Mouse (Mus musculus): ENCODE measurements around the gene Twist2.

Gene Twist2

DNA sequence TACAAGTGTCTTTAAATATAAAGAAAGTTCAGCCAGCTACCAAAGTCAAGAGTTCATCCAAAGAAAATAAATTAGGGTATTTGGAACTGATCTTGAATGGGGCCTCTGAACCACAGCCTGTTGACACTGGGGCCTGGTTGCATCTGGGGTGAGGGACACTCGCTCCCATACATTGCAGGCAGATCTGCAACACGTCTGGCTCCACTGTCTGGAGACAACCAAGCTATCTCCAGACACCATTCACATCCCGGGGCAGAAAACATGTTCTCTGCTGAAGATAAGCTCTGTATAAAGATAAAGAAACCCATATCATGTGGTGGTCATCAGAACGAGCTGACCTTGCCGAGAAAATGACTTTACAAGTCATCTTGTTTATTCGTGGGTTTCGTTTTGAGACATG lies 60.2 kb downstream of the Twist2 start:
- in situ Hi-C loops (cut with MboI; ENCODE audit: low pct_unique_long_range_greater_than_20kb in 1 of 2, low sequenced_read_pairs in 2 of 2, unreplicated experiment in 1 of 2) = no loop called here

GRCm38 (mm10) chr1:91866001-91866400 lies 64.7 kb downstream of the Twist2 start:
- in situ Hi-C loops (cut with MboI; ENCODE audit: low pct_unique_long_range_greater_than_20kb in 1 of 2, low sequenced_read_pairs in 2 of 2, unreplicated experiment in 1 of 2) = no loop called here

GRCm38 (mm10) chr1:91871101-91871500 lies 69.8 kb downstream of the Twist2 start:
- in situ Hi-C loops (cut with MboI; ENCODE audit: low pct_unique_long_range_greater_than_20kb in 1 of 2, low sequenced_read_pairs in 2 of 2, unreplicated experiment in 1 of 2) = no loop called here

DNA sequence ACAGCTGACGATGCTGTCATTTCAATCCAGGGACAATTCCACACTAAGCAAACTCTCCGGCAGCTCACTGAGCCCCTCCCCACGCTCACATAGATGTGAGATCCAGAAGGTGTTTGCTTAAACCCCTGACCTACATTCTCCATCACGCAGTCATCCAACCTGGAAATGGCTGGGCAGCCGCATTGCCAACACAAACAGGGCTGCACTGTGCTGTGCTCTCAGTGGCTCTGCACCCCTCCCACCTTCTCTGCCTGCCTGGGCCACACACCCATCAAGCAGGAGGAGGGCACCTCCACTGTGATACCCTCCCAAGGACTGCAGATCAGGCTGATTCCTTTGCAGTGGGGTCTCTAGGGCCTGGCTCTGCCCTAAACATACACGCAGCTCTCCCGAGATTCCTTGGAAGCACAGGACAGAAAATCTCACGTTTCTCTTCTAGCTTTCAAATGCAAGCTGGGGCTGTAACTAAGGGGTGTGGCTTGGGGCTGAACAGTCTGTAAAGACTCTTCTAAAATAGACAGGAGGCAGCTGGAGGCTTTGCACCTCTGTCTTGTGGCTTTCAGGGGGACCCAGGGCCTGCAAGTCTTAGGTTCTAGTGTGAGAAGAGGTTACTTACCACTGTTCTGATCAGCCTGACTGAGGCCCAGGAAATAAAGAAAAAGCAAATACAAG lies 71.3 kb downstream of the Twist2 start:
- in situ Hi-C loops (cut with MboI; ENCODE audit: low pct_unique_long_range_greater_than_20kb in 1 of 2, low sequenced_read_pairs in 2 of 2, unreplicated experiment in 1 of 2) = no loop called here

DNA sequence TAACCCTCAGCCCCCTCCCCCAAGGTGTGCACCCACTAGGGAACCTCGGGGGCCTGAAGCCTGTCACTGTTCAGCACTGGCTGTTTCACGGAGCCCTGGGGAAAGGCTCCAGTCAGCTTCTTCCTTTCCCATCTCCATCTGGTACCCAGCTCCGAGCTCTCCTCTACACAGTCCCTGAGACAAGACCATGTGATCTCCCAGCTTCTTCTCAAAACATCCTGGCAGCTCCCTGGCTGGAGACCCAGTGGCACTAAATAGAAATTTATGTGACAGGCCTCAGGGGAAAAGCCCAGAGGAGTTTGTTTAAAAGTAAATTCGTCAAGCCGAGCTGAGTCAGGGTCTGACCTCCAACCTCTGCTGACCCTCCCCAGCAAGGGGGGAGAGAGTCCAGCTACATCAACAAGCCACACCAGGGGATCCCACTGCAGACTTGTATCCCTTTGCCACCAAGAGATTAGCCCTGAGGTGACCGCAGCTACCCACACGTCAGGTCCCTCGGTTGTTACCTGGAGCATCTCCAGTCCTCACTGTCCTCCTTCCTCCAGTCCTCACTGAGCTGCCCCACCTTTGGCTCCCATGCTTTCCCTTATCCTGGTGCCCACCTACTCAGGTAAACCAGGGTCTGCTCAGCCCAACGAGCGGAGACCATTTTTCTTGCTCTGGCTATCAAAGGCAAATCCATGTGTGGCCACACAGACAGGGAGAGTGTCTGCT lies 72.5 kb downstream of the Twist2 start:
- in situ Hi-C loops (cut with MboI; ENCODE audit: low pct_unique_long_range_greater_than_20kb in 1 of 2, low sequenced_read_pairs in 2 of 2, unreplicated experiment in 1 of 2) = no loop called here

DNA sequence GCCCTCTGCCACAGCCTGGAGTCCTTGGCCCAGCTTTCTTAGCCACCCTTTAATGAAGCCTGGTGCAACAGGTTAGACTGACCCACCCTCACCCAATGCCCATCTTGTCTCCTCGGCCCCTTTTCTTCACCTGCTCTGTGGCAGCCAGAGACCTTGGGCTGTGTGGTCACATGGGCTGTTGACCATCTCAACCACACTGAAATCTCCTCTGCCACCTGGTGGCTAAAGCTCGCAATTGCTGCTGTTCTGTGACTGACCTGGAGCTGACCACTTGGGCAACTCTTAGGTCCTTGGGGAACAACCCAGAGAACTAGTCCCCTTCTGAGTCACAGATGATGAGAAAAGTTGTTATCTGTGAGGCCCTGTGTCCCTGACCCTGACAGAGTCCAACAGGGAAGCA lies 73.4 kb downstream of the Twist2 start:
- in situ Hi-C loops (cut with MboI; ENCODE audit: low pct_unique_long_range_greater_than_20kb in 1 of 2, low sequenced_read_pairs in 2 of 2, unreplicated experiment in 1 of 2) = no loop called here

- in situ Hi-C loops (cut with MboI; ENCODE audit: low pct_unique_long_range_greater_than_20kb in 1 of 2, low sequenced_read_pairs in 2 of 2, unreplicated experiment in 1 of 2) = no loop called here
Observed at GRCm38 (mm10) chr1:91875042-91875720, 73.9 kb downstream of the Twist2 start.

- in situ Hi-C loops (cut with MboI; ENCODE audit: low pct_unique_long_range_greater_than_20kb in 1 of 2, low sequenced_read_pairs in 2 of 2, unreplicated experiment in 1 of 2) = no loop called here
Observed at GRCm38 (mm10) chr1:91878696-91879095, 77.4 kb downstream of the Twist2 start.

DNA sequence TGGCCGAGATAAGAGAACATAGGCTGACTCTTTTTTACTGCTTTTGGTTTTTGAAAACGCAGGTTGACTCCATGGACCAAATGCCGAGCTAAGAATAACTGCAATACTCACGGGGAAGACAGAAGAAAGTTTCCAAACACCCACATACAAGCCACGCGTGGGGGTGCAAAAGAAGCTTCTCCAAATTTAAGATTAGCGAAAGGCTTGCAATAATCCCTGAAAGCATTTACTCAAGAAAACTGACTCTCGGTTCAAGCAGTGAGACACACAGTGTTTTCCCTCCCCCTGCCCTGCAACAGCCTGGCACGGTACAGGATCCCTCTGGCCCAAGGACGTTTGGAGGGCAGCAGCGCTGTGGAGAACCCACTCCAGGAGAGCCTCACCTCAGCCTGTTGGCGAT lies 78.9 kb downstream of the Twist2 start:
- in situ Hi-C loops (cut with MboI; ENCODE audit: low pct_unique_long_range_greater_than_20kb in 1 of 2, low sequenced_read_pairs in 2 of 2, unreplicated experiment in 1 of 2) = no loop called here

- in situ Hi-C loops (cut with MboI; ENCODE audit: low pct_unique_long_range_greater_than_20kb in 1 of 2, low sequenced_read_pairs in 2 of 2, unreplicated experiment in 1 of 2) = no loop called here
Observed at GRCm38 (mm10) chr1:91880899-91881298, 79.6 kb downstream of the Twist2 start.

- in situ Hi-C loops (cut with MboI; ENCODE audit: low pct_unique_long_range_greater_than_20kb in 1 of 2, low sequenced_read_pairs in 2 of 2, unreplicated experiment in 1 of 2) = no loop called here
Observed at GRCm38 (mm10) chr1:91883115-91883514, 81.9 kb downstream of the Twist2 start.

DNA sequence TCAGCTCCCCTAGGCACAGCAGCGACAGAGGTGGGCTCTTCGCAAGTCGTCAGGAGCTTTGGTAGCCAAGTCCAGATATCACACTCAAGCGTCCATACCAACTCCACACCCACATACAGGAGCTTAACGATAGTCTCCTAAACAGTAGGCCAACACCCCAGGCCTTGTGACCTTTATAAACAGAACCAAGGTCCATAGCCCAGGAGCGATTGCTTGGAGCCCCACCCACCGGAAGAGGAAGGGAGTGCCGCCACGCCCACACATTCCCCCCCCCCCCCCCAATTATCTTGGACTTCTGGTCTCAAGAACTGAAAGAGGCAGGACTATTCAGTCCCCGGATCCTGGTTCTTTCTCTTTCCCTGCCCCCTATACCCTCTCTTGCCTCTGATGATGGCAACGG lies 92.3 kb downstream of the Twist2 start:
- in situ Hi-C loops (cut with MboI; ENCODE audit: low pct_unique_long_range_greater_than_20kb in 1 of 2, low sequenced_read_pairs in 2 of 2, unreplicated experiment in 1 of 2) = no loop called here

DNA sequence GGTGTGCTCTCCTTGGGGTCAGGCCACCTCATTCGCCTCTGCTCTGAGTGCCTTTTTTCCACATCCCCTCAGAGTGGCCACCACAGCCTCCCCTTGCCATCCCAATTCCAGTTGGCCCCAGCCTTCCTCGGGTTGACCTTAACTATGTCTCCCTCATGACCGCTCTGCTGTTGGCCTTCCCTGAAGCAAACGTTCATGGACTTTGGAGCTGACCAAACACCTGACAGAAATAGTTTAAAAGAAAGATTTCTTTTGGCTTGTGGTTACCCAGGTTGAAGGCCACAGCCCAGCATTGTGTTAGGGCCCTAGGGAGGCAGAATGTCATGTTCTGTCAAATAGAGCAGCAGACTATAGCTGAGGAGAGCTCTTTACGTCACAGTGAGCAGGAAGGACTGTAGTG lies 93.0 kb downstream of the Twist2 start:
- in situ Hi-C loops (cut with MboI; ENCODE audit: low pct_unique_long_range_greater_than_20kb in 1 of 2, low sequenced_read_pairs in 2 of 2, unreplicated experiment in 1 of 2) = no loop called here

- in situ Hi-C loops (cut with MboI; ENCODE audit: low pct_unique_long_range_greater_than_20kb in 1 of 2, low sequenced_read_pairs in 2 of 2, unreplicated experiment in 1 of 2) = no loop called here
Observed at GRCm38 (mm10) chr1:91897078-91897477, 95.8 kb downstream of the Twist2 start.
